Mouse (Mus musculus) small intestine, adult 2 months (tissue): ENCODE measurements around the gene Hrct1.

Experiments used
- CTCF ChIP-seq: fragments of 200-500 bp; IDR thresholded peaks from 2 replicates; pipeline ENCODE4 v1.5.1; 2012; ENCODE audit warnings: low read depth, mild to moderate bottlenecking, control low read depth, inconsistent platforms, low read length, moderate library complexity, mixed read lengths; ENCODE audit not compliant: insufficient replicate concordance, insufficient read length; ENCODE audit errors: extremely low read depth
- POLR2A ChIP-seq: fragments of 200-500 bp; IDR thresholded peaks from 2 replicates; pipeline ENCODE4 v1.6.1; 2012; ENCODE audit warnings: low read depth, mild to moderate bottlenecking, control low read depth, inconsistent platforms, low read length, moderate library complexity

GRCm38 (mm10) chr4:43724764-43725163 lies 2.2 kb upstream of the Hrct1 start:
- TF ChIP-seq CTCF = no peak
- no peak for TF ChIP-seq POLR2A
